Mouse (Mus musculus): ENCODE data around the gene Kdm4a.

DNA sequence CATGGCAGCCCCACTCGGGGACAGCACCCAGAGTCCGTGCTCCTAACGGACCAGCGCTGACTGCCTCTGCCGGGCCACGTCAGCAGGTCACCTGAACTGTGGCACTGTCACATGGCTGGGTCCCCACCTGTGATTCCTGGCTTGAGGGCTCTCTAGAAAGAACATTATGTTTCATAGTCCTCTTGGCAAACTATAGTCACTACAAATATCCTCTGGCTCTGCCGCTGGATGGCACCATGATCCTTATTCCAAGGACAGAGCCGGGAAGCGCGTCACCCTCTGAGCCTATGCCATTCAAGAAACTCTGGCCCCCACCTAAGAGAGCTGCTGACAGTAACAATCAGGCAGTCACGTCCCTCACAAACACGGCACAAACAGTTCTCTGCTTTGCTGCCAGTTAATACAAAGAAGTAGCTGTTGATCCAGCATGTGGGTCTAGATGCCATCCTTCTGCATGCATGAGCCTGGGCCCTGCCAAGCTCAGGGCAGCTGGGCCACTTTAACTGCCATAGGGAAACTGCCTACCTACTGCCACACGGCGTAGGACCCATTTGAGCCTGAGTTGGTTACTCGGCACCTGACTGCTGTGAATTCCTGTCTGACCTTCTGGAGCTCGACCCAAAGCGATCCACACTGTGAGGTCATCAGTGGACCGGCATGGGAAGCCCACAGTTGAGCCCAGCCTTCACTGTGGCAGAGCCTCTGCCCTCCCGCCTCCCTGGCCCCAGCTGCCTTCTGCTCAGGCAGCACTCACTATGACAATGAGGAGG is 32.1 kb downstream of the Kdm4a start:
- TF ChIP-seq CTCF (IDR thresholded peaks at IDR 0.05; ENCODE audit: borderline replicate concordance, insufficient read depth, low read depth, low read length) (no peak), POLR2A (IDR thresholded peaks at IDR 0.05; ENCODE audit: borderline replicate concordance, insufficient read depth, low read length) (no peak)

Measured in cerebellum, adult 2 months (tissue).